Mouse (Mus musculus) megakaryocyte-erythroid progenitor cell, adult 5-6 weeks (primary cell): ENCODE data around the gene Tmem50b. TPM values are rescaled to one million over a fixed set of nuclear protein-coding genes. Genes with fewer than 3 reads are reported as not detected.

Source experiments
- ATAC-seq: replicated peaks from 2 replicates; pipeline ENCODE4 v1.8.0; 2016; ENCODE audit warnings: mild to moderate bottlenecking, inconsistent platforms; ENCODE audit not compliant: severe bottlenecking, poor library complexity, low FRiP score, low TSS enrichment
- total RNA-seq, 2 experiments: library from RNA; stranded (forward) in 1 of 2; stranded (reverse) in 1 of 2; fragments of 200-1000, 215-1000 nt in 1 of 2; fragments of >200 nt in 1 of 2; fragmentation: Nextera tagmentation in 1 of 2; gene quantifications; 2 replicates each; pipeline ENCODE4 v1.2.3; 2014 to 2017

Tmem50b gene
- total RNA-seq, 2 experiments from 2014 or later, result 2.1 to 2.9 TPM

GRCm38 (mm10) chr16:91612525-91612924 is 14.9 kb upstream of the Tmem50b start:
- ATAC-seq, result no peak

DNA sequence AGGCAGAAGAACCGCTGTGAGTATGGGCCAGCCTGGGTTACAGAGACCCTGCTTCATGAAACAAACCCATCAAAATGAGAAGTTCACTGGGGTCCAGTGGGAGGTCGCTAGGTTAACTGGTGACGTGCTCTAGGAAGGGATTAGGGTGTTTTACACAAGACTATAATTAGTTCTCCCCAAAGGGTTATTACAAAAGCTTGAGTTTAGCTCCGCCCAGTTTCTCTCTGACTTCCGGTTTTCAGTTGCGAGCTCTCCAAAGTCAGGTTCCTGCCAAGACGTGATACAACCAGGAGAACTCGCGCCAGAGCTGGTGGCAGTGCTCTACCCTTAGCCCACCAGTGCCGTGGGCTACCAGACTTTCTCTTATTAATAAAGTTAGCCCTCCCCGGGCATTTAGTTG is 13.6 kb upstream of the Tmem50b start:
- no peak for ATAC-seq

GRCm38 (mm10) chr16:91609501-91610245 is 12.1 kb upstream of the Tmem50b start:
- peak; percentile 58 for ATAC-seq

DNA sequence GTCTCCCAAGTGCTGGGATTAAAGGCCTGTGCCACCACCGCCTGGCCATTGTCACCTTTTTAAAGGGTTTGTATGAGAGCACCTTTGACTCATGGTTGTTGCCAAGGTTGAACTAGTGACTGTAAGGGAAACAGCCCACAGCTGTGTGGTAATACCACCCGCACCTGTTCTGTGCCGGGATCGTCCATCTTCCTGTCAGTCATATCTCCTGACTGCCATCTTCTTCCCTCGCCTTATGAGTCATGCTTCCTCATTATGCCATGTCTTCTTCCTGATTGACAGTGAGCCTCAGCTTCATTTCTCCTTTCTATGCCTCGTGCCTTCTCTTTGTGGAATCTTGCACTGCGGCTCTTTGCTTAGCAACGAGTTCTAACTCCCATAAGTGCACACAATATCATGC is 9.4 kb upstream of the Tmem50b start:
- ATAC-seq, result no peak

- no peak for ATAC-seq
These were observed 7.6 kb upstream of the Tmem50b start for GRCm38 (mm10) chr16:91605156-91605555.

DNA sequence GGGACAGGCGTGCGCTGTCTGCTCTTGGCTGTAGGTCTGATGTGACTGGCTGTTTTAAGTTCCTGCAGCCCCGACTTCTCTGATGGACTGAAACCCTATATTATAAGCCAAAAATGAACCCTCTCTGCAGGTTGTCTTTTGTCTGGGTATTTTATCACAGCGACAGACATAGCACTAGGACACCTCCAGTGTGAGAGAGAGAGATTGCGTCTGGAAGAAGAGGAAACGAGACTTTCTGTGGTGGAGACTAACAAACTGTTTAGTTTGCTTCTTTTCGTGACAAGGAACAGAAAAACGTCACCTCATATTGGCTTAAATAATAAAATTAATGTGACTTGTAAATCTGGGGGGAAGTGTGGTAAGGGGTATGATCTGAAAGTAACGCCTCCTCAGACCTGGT is 4.1 kb upstream of the Tmem50b start:
- ATAC-seq, result no peak

DNA sequence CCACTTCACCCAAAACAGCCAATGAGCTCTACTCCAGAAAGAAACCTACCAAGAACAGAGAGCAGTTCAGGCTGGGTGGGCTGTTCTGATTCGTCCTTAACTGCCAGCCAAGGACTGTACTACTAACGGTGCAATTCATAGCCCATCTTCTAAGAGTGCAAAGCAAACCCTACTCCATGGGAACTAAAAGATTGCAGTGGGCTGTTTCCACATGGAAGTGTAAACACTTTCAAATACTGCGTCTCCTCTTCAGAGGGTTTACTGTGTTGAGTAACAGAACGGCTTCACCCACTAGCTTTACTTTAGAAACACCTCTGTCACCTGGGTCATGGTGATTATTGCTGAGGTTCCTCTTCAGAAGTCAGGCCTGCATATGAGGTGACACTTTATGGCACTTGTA is 3.5 kb upstream of the Tmem50b start:
- no peak for ATAC-seq

DNA sequence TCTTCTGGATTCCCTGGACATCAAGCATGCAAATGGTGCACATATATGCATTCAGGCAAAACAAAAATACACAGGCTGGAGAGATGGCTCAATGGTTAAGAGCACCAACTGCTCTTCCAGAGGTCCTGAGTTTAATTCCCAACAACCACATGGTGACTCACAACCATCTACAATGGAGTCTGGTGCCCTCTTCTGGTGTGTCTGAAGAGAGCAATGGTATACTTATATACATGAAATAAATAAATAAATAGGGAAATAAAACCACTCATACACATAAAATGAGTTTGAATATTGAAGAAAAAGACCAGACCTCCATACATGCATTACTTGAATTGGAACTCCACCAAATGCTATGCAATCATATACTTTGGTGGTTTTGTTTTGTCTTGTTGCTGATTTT is 1.6 kb upstream of the Tmem50b start:
- no peak for ATAC-seq

- peak; percentile 34; the same call in 1 of the 2 replicates for ATAC-seq
These were observed 575 bp downstream of the Tmem50b start for GRCm38 (mm10) chr16:91596779-91597671.

- ATAC-seq, result peak; percentile 60
These were observed 1.2 kb downstream of the Tmem50b start for GRCm38 (mm10) chr16:91596397-91596778.

DNA sequence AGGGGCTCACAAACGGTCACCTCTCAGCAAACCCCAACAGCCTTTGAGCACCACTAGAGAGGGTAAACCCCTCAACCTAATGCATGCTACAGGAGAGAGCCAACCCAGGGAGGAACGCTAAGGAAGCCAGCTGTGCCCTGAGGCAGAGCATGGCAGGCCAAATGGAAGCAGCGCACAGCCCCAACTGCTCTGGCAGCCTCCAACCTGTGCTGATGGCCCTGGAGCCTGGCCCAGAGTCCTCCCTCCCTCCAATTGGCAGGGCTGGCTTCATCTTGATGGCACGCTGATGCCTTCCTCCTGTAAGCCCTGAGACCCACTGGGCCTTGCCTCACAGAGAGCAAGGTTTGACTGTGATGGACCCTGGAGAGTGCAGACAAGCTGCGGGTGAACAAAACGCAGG is 2.5 kb downstream of the Tmem50b start:
- ATAC-seq, result no peak

GRCm38 (mm10) chr16:91593262-91593661 is 4.3 kb downstream of the Tmem50b start:
- ATAC-seq, result no peak

- no peak for ATAC-seq
These were observed 5.4 kb downstream of the Tmem50b start for GRCm38 (mm10) chr16:91592162-91592561.

GRCm38 (mm10) chr16:91588703-91589102 is 8.9 kb downstream of the Tmem50b start:
- no peak for ATAC-seq

- ATAC-seq, result peak; percentile 38
These were observed 9.7 kb downstream of the Tmem50b start for GRCm38 (mm10) chr16:91587730-91588453.

DNA sequence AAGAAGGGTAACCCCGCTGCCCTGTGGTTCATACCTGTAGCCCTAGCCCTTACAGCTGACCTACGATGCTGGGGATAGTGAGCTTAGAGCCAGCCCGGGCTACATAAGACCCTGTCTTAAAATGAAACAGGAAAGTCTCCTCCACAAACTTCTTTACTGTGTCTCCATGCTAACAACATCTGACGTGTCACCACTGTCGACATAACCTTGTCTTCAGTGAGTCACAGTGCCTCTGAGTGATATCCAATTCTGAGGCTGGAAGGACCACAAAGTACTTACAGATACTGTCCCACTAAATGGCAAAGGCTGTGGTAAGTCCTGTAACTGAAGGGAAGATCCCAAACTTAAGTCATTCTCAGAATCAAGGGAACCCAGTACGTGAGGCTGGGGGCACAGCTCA is 11.4 kb downstream of the Tmem50b start:
- no peak for ATAC-seq

- no peak for ATAC-seq
These were observed 12.0 kb downstream of the Tmem50b start for GRCm38 (mm10) chr16:91585617-91586016.

- ATAC-seq, result peak; percentile 75
These were observed 15.3 kb downstream of the Tmem50b start for GRCm38 (mm10) chr16:91582307-91582706.

DNA sequence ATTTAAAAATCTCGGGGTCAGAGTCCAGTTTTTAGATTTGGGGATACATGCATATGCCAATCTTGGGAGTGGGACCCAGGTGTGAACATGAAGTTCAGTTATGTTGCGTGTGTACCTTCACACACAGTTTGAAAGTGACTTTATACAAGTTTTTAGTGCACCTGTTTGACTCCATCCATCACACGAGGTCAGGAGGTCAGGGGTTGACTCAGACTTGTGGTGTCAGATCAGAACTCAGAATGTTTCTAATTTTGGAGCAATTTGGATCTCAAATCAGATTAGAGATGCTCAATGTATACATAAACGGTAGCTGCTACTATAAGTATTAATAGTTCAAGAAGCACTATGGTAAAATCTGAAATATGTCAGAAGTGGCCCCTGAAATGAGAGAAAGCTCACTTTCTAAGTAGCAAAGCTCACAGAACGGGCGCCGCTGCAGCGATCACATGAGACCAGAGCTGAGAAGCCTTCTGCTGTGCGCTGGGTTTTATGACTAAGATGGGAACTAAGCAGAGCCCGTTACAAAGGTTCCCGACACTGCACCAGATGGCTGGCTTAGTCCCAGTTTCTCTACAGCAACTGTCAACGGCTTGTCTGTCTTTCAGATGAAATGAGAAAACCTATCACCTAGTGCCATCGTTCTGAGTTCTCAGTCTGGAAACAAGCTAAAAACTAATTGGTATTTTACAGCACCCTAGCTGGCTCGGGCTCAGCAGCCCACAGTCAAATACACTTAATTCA is 18.4 kb downstream of the Tmem50b start:
- no peak for ATAC-seq
